Mouse (Mus musculus): ENCODE data around the gene Slc6a13. TPM values are rescaled to one million over a fixed set of nuclear protein-coding genes. Genes with fewer than 3 reads are reported as not detected.

Slc6a13 gene
- polyA plus RNA-seq (2012; ENCODE audit: low replicate concordance) = 0.63 and 1.3 TPM in 2 replicates

DNA sequence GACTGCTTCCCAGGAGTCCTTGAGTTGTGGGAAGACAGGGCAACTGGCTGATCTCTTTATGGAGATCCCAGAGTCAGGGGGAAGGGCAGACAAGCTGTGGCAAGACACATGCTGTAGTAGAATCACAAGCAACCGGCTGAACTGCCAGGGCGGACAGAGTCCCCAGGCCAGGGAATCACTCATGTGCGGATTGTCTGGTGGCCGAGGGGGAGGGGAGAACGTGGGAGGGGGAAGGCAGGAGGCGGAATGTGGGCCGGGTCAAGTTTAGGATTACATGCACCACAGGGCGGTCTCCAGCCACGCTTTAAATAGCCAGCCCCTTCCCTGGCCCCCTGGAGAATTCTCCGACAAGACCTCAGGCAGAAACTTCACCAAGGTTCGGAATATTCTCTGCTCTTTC is at the start of gene Slc6a13:
TSS of gene Slc6a13 (plus strand) at position 274 of the 400 bp plus-strand sequence.

DNA sequence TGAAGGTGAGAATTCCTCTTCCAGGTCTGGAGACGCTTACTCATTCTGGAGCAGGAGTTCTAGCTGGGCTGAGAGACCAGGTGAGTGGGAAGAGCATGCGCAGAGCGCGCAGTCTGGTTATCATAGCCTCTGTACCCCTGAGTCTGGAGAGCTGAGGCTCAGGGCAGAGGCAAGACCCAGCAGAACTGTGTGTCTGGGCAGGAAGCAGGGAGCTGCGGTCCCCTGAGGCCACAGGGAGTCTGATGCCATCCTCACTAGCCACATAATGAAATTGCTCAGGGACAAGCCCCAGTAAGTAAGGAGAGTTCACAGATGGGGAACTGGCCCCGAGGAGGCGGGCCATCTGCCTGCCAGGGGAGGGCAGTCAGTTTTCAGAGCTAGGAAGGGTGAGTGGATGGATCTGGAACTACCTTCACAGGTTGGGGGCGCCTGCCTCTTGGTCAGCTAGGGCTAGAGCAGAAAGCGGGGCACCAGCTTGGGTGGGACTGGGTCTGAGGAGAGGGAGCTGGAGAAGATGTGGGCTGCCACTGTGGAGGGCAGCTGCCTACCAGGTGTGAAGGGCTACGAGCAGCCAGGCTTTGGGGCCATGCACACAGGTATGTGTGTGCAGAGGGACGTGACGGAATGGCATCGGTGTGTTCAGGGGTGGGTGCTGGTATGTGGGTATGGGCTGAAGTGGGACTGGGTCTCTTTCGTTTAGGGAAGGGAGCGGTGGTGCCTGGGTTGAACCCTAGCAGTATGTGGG is 43.2 kb downstream of the Slc6a13 start, which contains the start of gene Slc6a12:
TSS of gene Slc6a12 (plus strand) at position 51 of the 745 bp plus-strand sequence.

Other genes starting within 250 kb of the Slc6a13 start
- 15.2 and 18.4 TPM in 2 replicates for gene Mical3, start 169.2 kb upstream of the Slc6a13 start, polyA plus RNA-seq (2012; ENCODE audit: low replicate concordance)
- gene Pex26, start 116.6 kb upstream of the Slc6a13 start, polyA plus RNA-seq (2012; ENCODE audit: low replicate concordance) = 4.5 and 5.3 TPM in 2 replicates
- 0.13 and 0.30 TPM in 2 replicates for gene Tuba8, start 89.5 kb upstream of the Slc6a13 start, polyA plus RNA-seq (2012; ENCODE audit: low replicate concordance)
- 0.31 and 1.8 TPM in 2 replicates for gene Usp18, start 54.3 kb upstream of the Slc6a13 start, polyA plus RNA-seq (2012; ENCODE audit: low replicate concordance)
- 0.14 and 1.00 TPM in 2 replicates for gene Slc6a12, start 42.8 kb downstream of the Slc6a13 start, polyA plus RNA-seq (2012; ENCODE audit: low replicate concordance)
- not detected in 2 replicates for gene Iqsec3, start 173.5 kb downstream of the Slc6a13 start, polyA plus RNA-seq (2012; ENCODE audit: low replicate concordance)

Data from hematopoietic multipotent progenitor cell, adult 10-12 weeks (in vitro differentiated cells).